In the genomic region with DNA sequence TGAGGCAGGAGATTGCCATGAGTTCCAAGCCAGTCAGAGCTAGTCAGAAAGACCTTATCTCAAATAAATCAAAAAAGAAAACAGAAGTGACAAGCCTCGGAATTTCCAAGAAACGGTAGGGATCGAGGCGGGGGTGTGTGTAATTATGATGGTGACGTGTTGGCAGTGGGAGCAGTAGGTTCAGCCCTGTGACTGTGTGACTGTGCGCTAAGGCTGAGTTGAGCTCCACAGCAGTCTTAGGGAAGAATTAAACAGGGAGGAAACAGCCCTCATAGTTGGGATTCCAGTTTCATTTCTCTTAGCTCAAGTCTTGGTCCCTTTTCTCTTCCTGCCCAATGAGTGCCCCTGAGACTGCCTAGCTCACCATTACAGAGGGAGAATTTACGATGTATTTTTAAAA, we compare ENCODE assay signal across 10 mouse cellular contexts.
DNase-seq lines count a peak whose midpoint lies in the region; ATAC-seq lines count a peak whose summit lies in the region.
"Had no signal": no experiment of that assay in that cellular context is flagged by ENCODE, and none has a peak within 500 bp of the region (broad histone marks: within the 10 kb centered on the region; RNA-seq: fewer than 3 reads in every experiment).

No protein-coding gene starts in this region.

- intact Hi-C loops in left cerebral cortex, postnatal 4 days (cut with DNase I) = no loop called here

- H3K4me3 ChIP-seq in intestine, embryonic 15.5 days (replicated peaks) = no peak overlapping the region
- no peak overlapping the region for H3K4me3 ChIP-seq in lung, embryonic 16.5 days (ENCODE audit: low read length)
- H3K4me3 ChIP-seq: midbrain, embryonic 12.5 days had no signal

- H3K36me3 ChIP-seq in intestine, embryonic 15.5 days = no peaks in the 10 kb centered on the region
- no peaks in the 10 kb centered on the region for H3K36me3 ChIP-seq in lung, embryonic 16.5 days (ENCODE audit: control insufficient read depth, insufficient read depth, low read length)
- H3K36me3 ChIP-seq: midbrain, embryonic 12.5 days had no signal

- H3K4me1 ChIP-seq in intestine, embryonic 15.5 days (replicated peaks) = peaks cover 21% of the 10 kb centered on the region
- peaks cover 31% of the 10 kb centered on the region for H3K4me1 ChIP-seq in lung, embryonic 16.5 days (replicated peaks; ENCODE audit: control insufficient read depth, insufficient read depth, low read length)

- peak overlapping the region; percentile 24; the same call in 1 of the 2 replicates for H3K4me2 ChIP-seq in intestine, embryonic 15.5 days (replicated peaks)
- peak overlapping the region; percentile 19; the same call in 1 of the 2 replicates for H3K4me2 ChIP-seq in lung, embryonic 16.5 days (ENCODE audit: low read depth, low read length)
- H3K4me2 ChIP-seq: midbrain, embryonic 12.5 days had no signal

- ATAC-seq in common myeloid progenitor, adult 5-6 weeks (replicated peaks; ENCODE audit: low read depth, poor library complexity, severe bottlenecking) = peak; percentile 29
- peak; percentile 46; the same call in 1 of the 2 replicates for ATAC-seq in intestine, embryonic 15.5 days
- peak; percentile 53; the same call in 1 of the 2 replicates for ATAC-seq in lung, embryonic 16.5 days (ENCODE audit: low read depth)

- H3K27me3 ChIP-seq in intestine, embryonic 15.5 days (replicated peaks) = no peaks in the 10 kb centered on the region
- no peaks in the 10 kb centered on the region for H3K27me3 ChIP-seq in lung, embryonic 16.5 days (ENCODE audit: control insufficient read depth, insufficient read depth, low read depth, low read length)
- H3K27me3 ChIP-seq: midbrain, embryonic 12.5 days had no signal

- H3K9ac ChIP-seq in intestine, embryonic 15.5 days = no peak overlapping the region
- H3K9ac ChIP-seq in lung, embryonic 16.5 days (ENCODE audit: low read length) = no peak overlapping the region; the same call in 1 of the 2 replicates
- H3K9ac ChIP-seq: midbrain, embryonic 12.5 days had no signal

- 14% methylated on average over 7 of the region's 7 CpGs for WGBS in intestine, embryonic 15.5 days
- 10% methylated on average over 7 of the region's 7 CpGs for WGBS in lung, embryonic 16.5 days

- no peaks in the 10 kb centered on the region for H3K9me3 ChIP-seq in intestine, embryonic 15.5 days
- no peaks in the 10 kb centered on the region for H3K9me3 ChIP-seq in lung, embryonic 16.5 days (ENCODE audit: control insufficient read depth, low read length)
- H3K9me3 ChIP-seq: midbrain, embryonic 12.5 days had no signal

- H3K27ac ChIP-seq in intestine, embryonic 15.5 days = peak overlapping the region; percentile 22; the same call in 1 of the 2 replicates
- peak overlapping the region; percentile 45 for H3K27ac ChIP-seq in lung, embryonic 16.5 days (ENCODE audit: low read length)
- H3K27ac ChIP-seq: midbrain, embryonic 12.5 days had no signal

- peak; percentile 58 for DNase-seq in Muller cell, postnatal 12 days (ENCODE audit: inconsistent ontology term)
- no peak for DNase-seq in left cerebral cortex, postnatal 4 days
- DNase-seq in left cerebral cortex, adult 11 months (ENCODE audit: low spot score) = no peak
- no peak for DNase-seq in frontal cortex, postnatal 25 days (ENCODE audit: low spot score in 2 of 2)
- no peak for DNase-seq in spleen, postnatal 4 days (ENCODE audit: low spot score in 2 of 2)
- DNase-seq: gastrocnemius, postnatal 10 days had no signal
